Mouse (Mus musculus) limb, embryonic 14.5 days (tissue): ENCODE data around the gene Ube2r2. TPM values are rescaled to one million over a fixed set of nuclear protein-coding genes. Genes with fewer than 3 reads are reported as not detected.

Experiments
- ATAC-seq: fragments of 200-750 bp; cut with Nextera tagmentation; 2 replicates; pipeline ENCODE4 v1.8.0; 2017; ENCODE audit warnings: low read depth, moderate number of reproducible peaks, moderate TSS enrichment; ENCODE audit not compliant: low FRiP score
- DNase-seq: peaks from one replicate; pipeline ENCODE4 v3.0.0-alpha.2; 2015; ENCODE audit warnings: low spot score
- H3K27ac ChIP-seq: fragments of 300-500 bp; sonication (generic); replicated peaks from 2 replicates; pipeline ENCODE4 v1.5.1; 2014; ENCODE audit warnings: low read depth, mild to moderate bottlenecking, low read length, moderate library complexity, mixed read lengths
- H3K27me3 ChIP-seq: fragments of 300-500 bp; sonication (generic); 2 replicates; pipeline ENCODE4 v1.6.1; 2014; ENCODE audit warnings: low read length, mixed read lengths; ENCODE audit not compliant: control insufficient read depth, insufficient read depth
- H3K36me3 ChIP-seq: fragments of 300-500 bp; sonication (generic); 2 replicates; pipeline ENCODE4 v1.6.1; 2014; ENCODE audit warnings: mild to moderate bottlenecking, low read length, moderate library complexity, mixed read lengths; ENCODE audit not compliant: control insufficient read depth, insufficient read depth
- H3K4me1 ChIP-seq: fragments of 300-500 bp; sonication (generic); 2 replicates; pipeline ENCODE4 v1.6.1; 2014; ENCODE audit warnings: antibody characterized with exemption, low read length, mixed read lengths; ENCODE audit not compliant: control insufficient read depth, insufficient read depth
- H3K4me2 ChIP-seq: fragments of 300-500 bp; sonication (generic); replicated peaks from 2 replicates; pipeline ENCODE4 v1.6.1; 2014; ENCODE audit warnings: low read depth, mild to moderate bottlenecking, low read length, moderate library complexity; ENCODE audit not compliant: severe bottlenecking
- H3K4me3 ChIP-seq: fragments of 300-500 bp; sonication (generic); replicated peaks from 2 replicates; pipeline ENCODE4 v1.5.1; 2014; ENCODE audit warnings: low read length
- H3K9ac ChIP-seq: fragments of 300-500 bp; sonication (generic); 2 replicates; pipeline ENCODE4 v1.6.1; 2014; ENCODE audit warnings: mild to moderate bottlenecking, low read depth, low read length, moderate library complexity; ENCODE audit not compliant: severe bottlenecking
- H3K9me3 ChIP-seq: fragments of 300-500 bp; sonication (generic); 2 replicates; pipeline ENCODE4 v1.6.1; 2016; ENCODE audit warnings: low read length; ENCODE audit not compliant: control insufficient read depth
- POLR2A ChIP-seq: fragments of 200-500 bp; IDR thresholded peaks from 2 replicates; pipeline ENCODE4 v1.8.0; 2012; ENCODE audit warnings: inconsistent platforms, mild to moderate bottlenecking, moderate library complexity, borderline replicate concordance; ENCODE audit not compliant: insufficient read depth, insufficient read length; ENCODE audit errors: extremely low read depth
- WGBS: fragments of 180-500 bp; shearing (Covaris S2); extraction: QIAGEN DNeasy Blood & Tissue Kit; methylation state at CpG from one replicate; pipeline ENCODE4 v1.1.7; 2014; 5-methylcytosine and 5-hydroxymethylcytosine counted together
- polyA plus RNA-seq, 2 experiments: library from polyadenylated mRNA; depleted of rRNA in 1 of 2; stranded (reverse) in 1 of 2; unstranded in 1 of 2; fragments of >200 nt; fragmentation: Nextera tagmentation in 1 of 2; extraction: Ambion mirVana in 1 of 2; gene quantifications; 2 replicates each; pipeline versions ENCODE4 v1.2.1 to v1.2.3; 2012 to 2014

Gene Ube2r2
- polyA plus RNA-seq, 2 experiments, result 96.6 to 182 TPM

GRCm38 (mm10) chr4:41179825-41180725, 44.5 kb downstream of the Ube2r2 start:
- Histone ChIP-seq H3K9me3 (no peaks in the 10 kb centered on the region), H3K27me3 (no peaks in the 10 kb centered on the region), H3K27ac (no peak overlapping the region), H3K4me2 (no peak overlapping the region), H3K9ac (no peak overlapping the region), H3K4me1 (no peaks in the 10 kb centered on the region), H3K4me3 (no peak overlapping the region), H3K36me3 (peaks cover 61% of the 10 kb centered on the region)
- DNase-seq (no peak), ATAC-seq (no peak)
- WGBS, result 93% methylated on average over 15 of the region's 15 CpGs
- no peak for TF ChIP-seq POLR2A

DNA sequence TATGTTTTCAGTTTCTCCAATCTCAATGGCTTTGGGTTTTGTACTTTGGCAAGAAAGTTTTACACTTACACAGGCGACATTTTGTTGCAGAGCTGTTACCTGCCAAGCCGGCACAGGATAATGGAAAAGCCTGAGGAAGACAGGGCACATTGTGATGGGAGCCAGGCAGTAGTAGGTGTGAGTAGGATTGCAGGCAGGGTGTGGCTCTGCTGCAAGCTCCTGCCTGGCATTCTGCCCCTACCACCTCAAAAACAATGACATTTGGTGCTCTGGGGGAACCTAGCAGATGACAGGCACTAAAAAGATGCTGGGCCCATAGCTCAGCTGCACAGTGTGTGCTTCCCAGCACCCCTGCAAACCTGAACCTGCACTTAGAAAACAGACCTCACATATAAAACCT, 54.3 kb downstream of the Ube2r2 start:
- 82% methylated on average over 2 of the region's 2 CpGs for WGBS

GRCm38 (mm10) chr4:41192544-41193512, 57.3 kb downstream of the Ube2r2 start:
- ATAC-seq (no peak), DNase-seq (no peak)
- Histone ChIP-seq H3K4me2 (no peak overlapping the region), H3K4me3 (no peak overlapping the region), H3K4me1 (no peaks in the 10 kb centered on the region), H3K9me3 (no peaks in the 10 kb centered on the region), H3K27ac (0 out of 2 replicates have a peak overlapping the region, but pooled peaks have one; percentile 26), H3K9ac (no peak overlapping the region), H3K27me3 (no peaks in the 10 kb centered on the region), H3K36me3 (peaks cover 94% of the 10 kb centered on the region)
- WGBS, result 56% methylated on average over 14 of the region's 14 CpGs
- no peak for TF ChIP-seq POLR2A

More for the DNA sequence above, 54.3 kb downstream of the Ube2r2 start:
- H3K4me3 ChIP-seq, result no peak overlapping the region
- no peak overlapping the region for H3K9ac ChIP-seq
- H3K4me1 ChIP-seq, result no peaks in the 10 kb centered on the region
- DNase-seq, result no peak
- no peak overlapping the region for H3K27ac ChIP-seq
- H3K36me3 ChIP-seq, result peaks cover 91% of the 10 kb centered on the region
- no peaks in the 10 kb centered on the region for H3K27me3 ChIP-seq
- no peak for ATAC-seq
- no peak overlapping the region for H3K4me2 ChIP-seq
- TF ChIP-seq POLR2A, result no peak
- no peaks in the 10 kb centered on the region for H3K9me3 ChIP-seq

DNA sequence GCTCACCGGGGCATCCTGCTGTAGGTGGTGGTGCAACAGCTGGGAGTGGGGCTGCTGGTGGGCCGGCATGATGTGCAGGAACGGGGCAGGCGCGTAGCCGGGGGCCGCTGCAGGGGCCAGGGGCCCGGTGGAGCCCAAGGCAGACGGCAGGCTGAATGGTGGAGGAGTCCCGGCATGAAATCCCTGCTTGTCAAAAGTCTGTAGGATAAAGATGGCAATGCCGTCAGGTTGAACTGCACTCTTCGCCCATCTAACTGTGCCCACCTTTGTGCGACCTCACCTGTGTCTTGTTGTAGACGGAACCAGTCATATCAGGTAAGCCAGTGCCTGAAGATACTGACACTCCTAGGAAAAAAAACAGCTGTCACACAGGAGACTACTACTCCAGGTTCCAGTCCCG, 59.8 kb downstream of the Ube2r2 start:
- 87% methylated on average over 15 of the region's 15 CpGs for WGBS
- no peak overlapping the region for H3K4me3 ChIP-seq
- DNase-seq (no peak), ATAC-seq (no peak)
- peaks cover 96% of the 10 kb centered on the region for H3K36me3 ChIP-seq
- no peaks in the 10 kb centered on the region for H3K9me3 ChIP-seq
- no peak overlapping the region for H3K4me2 ChIP-seq
- H3K9ac ChIP-seq, result no peak overlapping the region
- H3K27ac ChIP-seq, result no peak overlapping the region
- no peaks in the 10 kb centered on the region for H3K27me3 ChIP-seq
- no peak for TF ChIP-seq POLR2A
- no peaks in the 10 kb centered on the region for H3K4me1 ChIP-seq

GRCm38 (mm10) chr4:41196861-41197610, 61.5 kb downstream of the Ube2r2 start:
- Histone ChIP-seq H3K36me3 (peaks cover 96% of the 10 kb centered on the region), H3K4me3 (no peak overlapping the region), H3K27me3 (no peaks in the 10 kb centered on the region), H3K9me3 (no peaks in the 10 kb centered on the region), H3K9ac (no peak overlapping the region), H3K4me1 (no peaks in the 10 kb centered on the region), H3K27ac (peak overlapping the region; percentile 33; the same call in 1 of the 2 replicates), H3K4me2 (no peak overlapping the region)
- no peak for TF ChIP-seq POLR2A
- 54% methylated on average over 3 of the region's 3 CpGs for WGBS
- DNase-seq (peak; percentile 10), ATAC-seq (no peak)
